Mouse (Mus musculus) liver, postnatal 0 days (tissue): Measurements from ENCODE around the gene Lhfpl5. TPM values are rescaled to one million over a fixed set of nuclear protein-coding genes. Genes with fewer than 3 reads are reported as not detected.

Experiments used
- ATAC-seq: fragments of 200-750 bp; cut with Nextera tagmentation; 2 replicates; pipeline ENCODE4 v1.8.0; 2017; ENCODE audit warnings: mild to moderate bottlenecking, moderate library complexity
- DNase-seq: peaks from one replicate; pipeline ENCODE4 v3.0.0-alpha.2; 2016
- H3K27ac ChIP-seq: fragments of 300-500 bp; sonication (generic); 2 replicates; pipeline ENCODE4 v1.5.1; 2014; ENCODE audit warnings: antibody characterized with exemption, moderate library complexity, mild to moderate bottlenecking, low read depth
- H3K27me3 ChIP-seq: fragments of 300-500 bp; sonication (generic); 2 replicates; pipeline ENCODE4 v1.6.1; 2014; ENCODE audit warnings: low read length, control low read depth, mixed read lengths; ENCODE audit not compliant: insufficient read depth
- H3K36me3 ChIP-seq: fragments of 300-500 bp; sonication (generic); replicated peaks from 2 replicates; pipeline ENCODE4 v1.6.1; 2014; ENCODE audit warnings: mild to moderate bottlenecking, control low read depth, low read length, moderate library complexity, mixed read lengths; ENCODE audit not compliant: insufficient read depth
- H3K4me1 ChIP-seq: fragments of 300-500 bp; sonication (generic); 2 replicates; pipeline ENCODE4 v1.6.1; 2014; ENCODE audit warnings: antibody characterized with exemption, mild to moderate bottlenecking, control low read depth; ENCODE audit not compliant: insufficient read depth
- H3K4me2 ChIP-seq: fragments of 300-500 bp; sonication (generic); 2 replicates; pipeline ENCODE4 v1.6.1; 2014; ENCODE audit warnings: low read depth, mild to moderate bottlenecking, low read length, moderate library complexity, mixed read lengths
- H3K4me3 ChIP-seq: fragments of 300-500 bp; sonication (generic); 2 replicates; pipeline ENCODE4 v1.5.1; 2014; ENCODE audit warnings: low read depth, low read length
- H3K9ac ChIP-seq: fragments of 300-500 bp; sonication (generic); replicated peaks from 2 replicates; pipeline ENCODE4 v1.6.1; 2014; ENCODE audit warnings: mild to moderate bottlenecking, moderate library complexity
- H3K9me3 ChIP-seq: fragments of 300-500 bp; sonication (generic); 2 replicates; pipeline ENCODE4 v1.6.1; 2016; ENCODE audit warnings: mild to moderate bottlenecking, control low read depth, low read length, mixed read lengths
- CTCF ChIP-seq: sonication (generic); IDR thresholded peaks from 2 replicates; pipeline ENCODE4 v1.5.1; 2016; ENCODE audit warnings: antibody characterized with exemption, low read depth
- EP300 ChIP-seq: IDR thresholded peaks from 2 replicates; pipeline ENCODE4 v1.6.1; 2016; ENCODE audit warnings: antibody characterized with exemption, low read depth, mild to moderate bottlenecking
- WGBS: fragments of 180-500 bp; shearing (Covaris S2); extraction: QIAGEN DNeasy Blood & Tissue Kit; methylation state at CpG from one replicate; pipeline ENCODE4 v1.1.7; 2014; ENCODE audit not compliant: insufficient replicate concordance; 5-methylcytosine and 5-hydroxymethylcytosine counted together
- polyA plus RNA-seq: library from polyadenylated mRNA; unstranded; fragments of >200 nt; fragmentation: Nextera tagmentation; extraction: Ambion mirVana; gene quantifications from 2 replicates; pipeline ENCODE4 v1.2.1, GENCODE M21; 2015

The Lhfpl5 gene
- polyA plus RNA-seq, 1 experiment from 2014 or later = not detected

GRCm38 (mm10) chr17:28618124-28618523, 42.7 kb downstream of the Lhfpl5 start:
- DNase-seq (peak; percentile 22), ATAC-seq (peak; percentile 18)
- Histone ChIP-seq H3K27ac (no peak overlapping the region), H3K4me2 (no peak overlapping the region), H3K4me3 (no peak overlapping the region), H3K9me3 (no peaks in the 10 kb centered on the region), H3K4me1 (peaks cover 37% of the 10 kb centered on the region), H3K27me3 (no peaks in the 10 kb centered on the region), H3K9ac (0 out of 2 replicates have a peak overlapping the region, but pooled peaks have one; percentile 26), H3K36me3 (peaks cover 11% of the 10 kb centered on the region; the same call in 1 of the 2 replicates)
- no peak for TF ChIP-seq CTCF
- no peak for TF ChIP-seq EP300
- 52% methylated on average over 7 of the region's 7 CpGs for WGBS

GRCm38 (mm10) chr17:28618775-28619174, 43.3 kb downstream of the Lhfpl5 start:
- DNase-seq (no peak), ATAC-seq (no peak)
- Histone ChIP-seq H3K9ac (no peak overlapping the region), H3K27ac (no peak overlapping the region), H3K4me3 (no peak overlapping the region), H3K4me1 (peaks cover 37% of the 10 kb centered on the region), H3K36me3 (peaks cover 11% of the 10 kb centered on the region; the same call in 1 of the 2 replicates), H3K27me3 (no peaks in the 10 kb centered on the region), H3K9me3 (no peaks in the 10 kb centered on the region), H3K4me2 (peak overlapping the region; percentile 13; the same call in 1 of the 2 replicates)
- TF ChIP-seq EP300 (no peak), CTCF (no peak)
- 96% methylated on average over 1 of the region's 1 CpGs for WGBS

- Histone ChIP-seq H3K27me3 (no peaks in the 10 kb centered on the region), H3K4me3 (peak overlapping the region; percentile 93), H3K9ac (peak overlapping the region; percentile 95), H3K9me3 (no peaks in the 10 kb centered on the region), H3K4me1 (peaks cover 32% of the 10 kb centered on the region), H3K36me3 (peaks cover 6% of the 10 kb centered on the region; the same call in 1 of the 2 replicates), H3K27ac (peak overlapping the region; percentile 87), H3K4me2 (peak overlapping the region; percentile 83)
- DNase-seq (peak; percentile 73), ATAC-seq (peak; percentile 71)
- WGBS = under 1% methylated on average over 67 of the region's 78 CpGs
- no peak for TF ChIP-seq EP300
These were observed 46.2 kb downstream of the Lhfpl5 start for GRCm38 (mm10) chr17:28621381-28622299.

- TF ChIP-seq EP300 = no peak
- TF ChIP-seq CTCF = no peak
- Histone ChIP-seq H3K36me3 (peaks cover 6% of the 10 kb centered on the region; the same call in 1 of the 2 replicates), H3K27me3 (no peaks in the 10 kb centered on the region), H3K4me1 (peaks cover 29% of the 10 kb centered on the region), H3K9ac (peak within 1 kb of the TSS; percentile 95), H3K4me3 (peak within 1 kb of the TSS; percentile 93), H3K4me2 (peak within 1 kb of the TSS; percentile 83), H3K27ac (peak within 1 kb of the TSS; percentile 87), H3K9me3 (no peaks in the 10 kb centered on the region)
- ATAC-seq = peak; percentile 91
- peak; percentile 93 for DNase-seq
- WGBS = under 1% methylated on average over 38 of the region's 53 CpGs
These were observed 46.9 kb downstream of the Lhfpl5 start, which contains the start of gene Srpk1 for GRCm38 (mm10) chr17:28622300-28622759. Gene Srpk1, minus strand, starts transcription at chr17:28622709.

- H3K27ac ChIP-seq = no peak overlapping the region
These were observed 49.4 kb downstream of the Lhfpl5 start for GRCm38 (mm10) chr17:28624841-28625240.

GRCm38 (mm10) chr17:28625327-28625726, 49.9 kb downstream of the Lhfpl5 start:
- no peak for TF ChIP-seq CTCF
- no peak for TF ChIP-seq EP300
- 79% methylated on average over 15 of the region's 15 CpGs for WGBS

More at GRCm38 (mm10) chr17:28624841-28625240, 49.4 kb downstream of the Lhfpl5 start:
- Histone ChIP-seq H3K4me2 (no peak overlapping the region), H3K36me3 (peaks cover 3% of the 10 kb centered on the region; the same call in 1 of the 2 replicates), H3K4me3 (no peak overlapping the region), H3K9me3 (no peaks in the 10 kb centered on the region), H3K27me3 (no peaks in the 10 kb centered on the region), H3K4me1 (peaks cover 15% of the 10 kb centered on the region), H3K9ac (no peak overlapping the region)
- ATAC-seq (no peak), DNase-seq (no peak)
- TF ChIP-seq CTCF (no peak), EP300 (no peak)
- WGBS = 53% methylated on average over 2 of the region's 2 CpGs

More at GRCm38 (mm10) chr17:28625327-28625726, 49.9 kb downstream of the Lhfpl5 start:
- DNase-seq = no peak
- H3K4me3 ChIP-seq = no peak overlapping the region
- ATAC-seq = no peak
- H3K4me1 ChIP-seq = peaks cover 15% of the 10 kb centered on the region
- H3K4me2 ChIP-seq = no peak overlapping the region
- H3K9ac ChIP-seq = no peak overlapping the region
- no peak overlapping the region for H3K27ac ChIP-seq
- H3K27me3 ChIP-seq = no peaks in the 10 kb centered on the region
- H3K36me3 ChIP-seq = no peaks in the 10 kb centered on the region
- H3K9me3 ChIP-seq = no peaks in the 10 kb centered on the region
